8 mouse cellular contexts compared by ENCODE assay signal in the genomic region with DNA sequence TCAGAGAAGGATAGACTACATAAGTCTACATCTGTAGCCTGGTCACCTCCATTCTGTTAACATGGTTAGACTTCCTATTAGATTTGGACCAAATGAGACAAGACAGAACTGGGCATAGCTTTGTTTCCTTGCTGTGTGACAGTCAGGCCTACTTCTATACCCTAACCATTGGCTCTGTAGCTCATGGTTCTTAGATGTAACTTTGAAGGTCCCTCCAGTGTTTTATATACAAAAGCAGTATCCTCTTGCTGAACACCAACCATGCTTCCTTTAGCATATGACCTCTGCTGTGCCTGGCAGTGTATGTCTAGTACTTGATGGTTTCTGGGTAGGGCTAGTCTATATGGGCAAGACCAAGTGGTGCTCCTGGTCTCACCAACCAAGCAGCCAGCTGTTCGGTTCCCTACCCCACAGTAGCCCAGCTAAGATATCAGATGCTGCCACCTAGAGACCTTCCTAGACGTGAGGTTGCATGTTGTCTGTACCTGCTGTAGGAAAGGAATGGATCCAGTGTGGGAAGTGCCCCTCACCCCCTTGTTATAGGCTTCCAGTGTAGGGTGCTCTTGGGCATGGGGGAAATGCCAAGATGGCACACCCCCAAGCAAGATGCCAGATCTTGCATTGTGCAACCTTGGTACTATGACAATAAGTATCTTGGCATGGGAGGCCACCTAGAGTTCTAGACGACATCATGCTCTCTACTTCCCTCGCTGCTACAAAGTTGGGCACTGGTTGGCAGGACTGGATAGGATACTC. TPM values are rescaled to one million over a fixed set of nuclear protein-coding genes. Genes with fewer than 3 reads are reported as not detected.
A peak's percentile ranks its signal among the peaks of the same experiment; 100 is the strongest.
DNase-seq lines count a peak whose midpoint lies in the region; ATAC-seq and TF ChIP-seq lines count a peak whose summit lies in the region.

No protein-coding gene starts in this region.

- no peaks in the 10 kb centered on the region for H3K27me3 ChIP-seq in kidney, embryonic 16.5 days (ENCODE audit: insufficient read depth, low read length)
- H3K27me3 ChIP-seq in forebrain, embryonic 10.5 days (ENCODE audit: poor library complexity, severe bottlenecking), result no peaks in the 10 kb centered on the region
- no peaks in the 10 kb centered on the region for H3K27me3 ChIP-seq in midbrain, postnatal 0 days (ENCODE audit: insufficient read depth, low read length)

- H3K27ac ChIP-seq in kidney, embryonic 16.5 days (ENCODE audit: low read length), result peak overlapping the region; percentile 93
- H3K27ac ChIP-seq in forebrain, embryonic 10.5 days, result peak overlapping the region; percentile 92
- peak overlapping the region; percentile 55; the same call in 1 of the 2 replicates for H3K27ac ChIP-seq in midbrain, postnatal 0 days (ENCODE audit: low read depth, low read length)

- WGBS in kidney, embryonic 16.5 days, result 33% methylated on average over 4 of the region's 4 CpGs
- WGBS in forebrain, embryonic 10.5 days, result 41% methylated on average over 4 of the region's 4 CpGs
- WGBS in midbrain, postnatal 0 days, result 34% methylated on average over 4 of the region's 4 CpGs

- peak overlapping the region; percentile 84 for H3K9ac ChIP-seq in kidney, embryonic 16.5 days (replicated peaks; ENCODE audit: low read length)
- H3K9ac ChIP-seq in midbrain, postnatal 0 days (replicated peaks; ENCODE audit: low read length, poor library complexity, severe bottlenecking), result no peak overlapping the region

- no peaks in the 10 kb centered on the region for H3K9me3 ChIP-seq in kidney, embryonic 16.5 days (ENCODE audit: low read length)
- H3K9me3 ChIP-seq in forebrain, embryonic 10.5 days, result no peaks in the 10 kb centered on the region
- H3K9me3 ChIP-seq in midbrain, postnatal 0 days (ENCODE audit: low read length), result no peaks in the 10 kb centered on the region

- ATAC-seq in kidney, embryonic 16.5 days (ENCODE audit: low FRiP score, low TSS enrichment), result no peak
- ATAC-seq in midbrain, postnatal 0 days (ENCODE audit: low FRiP score), result no peak

- peaks cover 41% of the 10 kb centered on the region for H3K36me3 ChIP-seq in kidney, embryonic 16.5 days (ENCODE audit: insufficient read depth, low read length)
- peaks cover 67% of the 10 kb centered on the region for H3K36me3 ChIP-seq in forebrain, embryonic 10.5 days (replicated peaks)
- peaks cover 26% of the 10 kb centered on the region for H3K36me3 ChIP-seq in midbrain, postnatal 0 days (ENCODE audit: insufficient read depth, low read length)

- peak overlapping the region; percentile 82 for H3K4me2 ChIP-seq in kidney, embryonic 16.5 days (replicated peaks; ENCODE audit: low read depth, low read length)
- no peak overlapping the region for H3K4me2 ChIP-seq in midbrain, postnatal 0 days (ENCODE audit: low read depth, low read length, poor library complexity, severe bottlenecking)

- H3K4me3 ChIP-seq in kidney, embryonic 16.5 days (ENCODE audit: low read length), result no peak overlapping the region
- H3K4me3 ChIP-seq in forebrain, embryonic 10.5 days, result peak overlapping the region; percentile 98
- no peak overlapping the region for H3K4me3 ChIP-seq in midbrain, postnatal 0 days (ENCODE audit: low read depth, low read length)

- H3K4me1 ChIP-seq in kidney, embryonic 16.5 days (ENCODE audit: insufficient read depth, low read length), result peaks cover 38% of the 10 kb centered on the region
- peaks cover 65% of the 10 kb centered on the region for H3K4me1 ChIP-seq in forebrain, embryonic 10.5 days
- peaks cover 19% of the 10 kb centered on the region for H3K4me1 ChIP-seq in midbrain, postnatal 0 days (ENCODE audit: insufficient read depth, low read length)

- DNase-seq in kidney, adult 8-10 months, result no peak
- no peak for DNase-seq in forebrain, embryonic 10.5 days (ENCODE audit: extremely low spot score, low spot score)
- peak; percentile 21 for DNase-seq in kidney, postnatal 14 days
- DNase-seq in midbrain, postnatal 0 days (ENCODE audit: low spot score), result no peak
- DNase-seq in spleen, postnatal 4 days (ENCODE audit: low spot score in 2 of 2), result no peak
- no peak for DNase-seq in layer of hippocampus, postnatal 14 days (ENCODE audit: low spot score in 2 of 2)
- DNase-seq in testis, postnatal 10 days (ENCODE audit: low spot score), result no peak

- peak; percentile 19 for TF ChIP-seq CTCF in midbrain, postnatal 0 days (IDR thresholded peaks at IDR 0.05)

RNA-seq across cellular contexts. Expression of a gene that starts 1.2 kb away (rescaled TPM):
- 120 and 123 TPM in 2 replicates for polyA plus RNA-seq in kidney, embryonic 16.5 days (2015; fragmentation: Nextera tagmentation; extraction: Ambion mirVana)
- polyA plus RNA-seq in forebrain, embryonic 10.5 days (2016; fragmentation: Nextera tagmentation; extraction: Ambion mirVana), result 69.3 and 71.6 TPM in 2 replicates
- 28.4 and 30.1 TPM in 2 replicates for total RNA-seq in midbrain, postnatal 0 days (2014; rRNA removed)
- polyA plus RNA-seq in midbrain, postnatal 0 days (2015; fragmentation: Nextera tagmentation; extraction: Ambion mirVana), result 19.8 and 21.4 TPM in 2 replicates
- 10 to 100 TPM; 25.6 to 27.2 TPM for total RNA-seq in layer of hippocampus, postnatal 14 days (2021)

RNA-seq across cellular contexts. Expression of a gene that starts 6.1 kb away (rescaled TPM):
- polyA plus RNA-seq in kidney, embryonic 16.5 days (2015; fragmentation: Nextera tagmentation; extraction: Ambion mirVana), result 176 and 177 TPM in 2 replicates
- polyA plus RNA-seq in forebrain, embryonic 10.5 days (2016; fragmentation: Nextera tagmentation; extraction: Ambion mirVana), result 211 and 215 TPM in 2 replicates
- total RNA-seq in midbrain, postnatal 0 days (2014; rRNA removed), result 39.2 and 42.7 TPM in 2 replicates
- 147 TPM in 2 replicates for polyA plus RNA-seq in midbrain, postnatal 0 days (2015; fragmentation: Nextera tagmentation; extraction: Ambion mirVana)
- 10 to 100 TPM; 71.3 to 73.5 TPM for total RNA-seq in layer of hippocampus, postnatal 14 days (2021)

RNA-seq across cellular contexts. Expression of a gene that starts 23.1 kb away (rescaled TPM):
- polyA plus RNA-seq in kidney, embryonic 16.5 days (2015; fragmentation: Nextera tagmentation; extraction: Ambion mirVana), result 46.5 and 50.4 TPM in 2 replicates
- polyA plus RNA-seq in forebrain, embryonic 10.5 days (2016; fragmentation: Nextera tagmentation; extraction: Ambion mirVana), result 60.7 and 62.1 TPM in 2 replicates
- 62.8 and 72.6 TPM in 2 replicates for total RNA-seq in midbrain, postnatal 0 days (2014; rRNA removed)
- 65.7 and 73.0 TPM in 2 replicates for polyA plus RNA-seq in midbrain, postnatal 0 days (2015; fragmentation: Nextera tagmentation; extraction: Ambion mirVana)
- total RNA-seq in layer of hippocampus, postnatal 14 days (2021), result 10 to 100 TPM; 56.7 to 61.6 TPM

RNA-seq across cellular contexts. Expression of a gene that starts 32.6 kb away (rescaled TPM):
- polyA plus RNA-seq in kidney, embryonic 16.5 days (2015; fragmentation: Nextera tagmentation; extraction: Ambion mirVana), result 40.6 and 43.9 TPM in 2 replicates
- polyA plus RNA-seq in forebrain, embryonic 10.5 days (2016; fragmentation: Nextera tagmentation; extraction: Ambion mirVana), result 39.6 and 46.3 TPM in 2 replicates
- 14.8 and 18.2 TPM in 2 replicates for total RNA-seq in midbrain, postnatal 0 days (2014; rRNA removed)
- 17.0 and 19.8 TPM in 2 replicates for polyA plus RNA-seq in midbrain, postnatal 0 days (2015; fragmentation: Nextera tagmentation; extraction: Ambion mirVana)
- total RNA-seq in layer of hippocampus, postnatal 14 days (2021), result 10 to 100 TPM; 22.5 to 22.7 TPM

RNA-seq across cellular contexts. Expression of a gene that starts 32.6 kb away (rescaled TPM):
- polyA plus RNA-seq in kidney, embryonic 16.5 days (2015; fragmentation: Nextera tagmentation; extraction: Ambion mirVana), result 15.4 and 15.9 TPM in 2 replicates
- 8.7 and 11.8 TPM in 2 replicates for polyA plus RNA-seq in forebrain, embryonic 10.5 days (2016; fragmentation: Nextera tagmentation; extraction: Ambion mirVana)
- 7.9 and 9.7 TPM in 2 replicates for total RNA-seq in midbrain, postnatal 0 days (2014; rRNA removed)
- polyA plus RNA-seq in midbrain, postnatal 0 days (2015; fragmentation: Nextera tagmentation; extraction: Ambion mirVana), result 11.4 and 11.5 TPM in 2 replicates
- total RNA-seq in layer of hippocampus, postnatal 14 days (2021), result 10 to 100 TPM; 14.5 to 15.9 TPM
